Comparison of ENCODE assay signal across 16 mouse cellular contexts in the genomic region with DNA sequence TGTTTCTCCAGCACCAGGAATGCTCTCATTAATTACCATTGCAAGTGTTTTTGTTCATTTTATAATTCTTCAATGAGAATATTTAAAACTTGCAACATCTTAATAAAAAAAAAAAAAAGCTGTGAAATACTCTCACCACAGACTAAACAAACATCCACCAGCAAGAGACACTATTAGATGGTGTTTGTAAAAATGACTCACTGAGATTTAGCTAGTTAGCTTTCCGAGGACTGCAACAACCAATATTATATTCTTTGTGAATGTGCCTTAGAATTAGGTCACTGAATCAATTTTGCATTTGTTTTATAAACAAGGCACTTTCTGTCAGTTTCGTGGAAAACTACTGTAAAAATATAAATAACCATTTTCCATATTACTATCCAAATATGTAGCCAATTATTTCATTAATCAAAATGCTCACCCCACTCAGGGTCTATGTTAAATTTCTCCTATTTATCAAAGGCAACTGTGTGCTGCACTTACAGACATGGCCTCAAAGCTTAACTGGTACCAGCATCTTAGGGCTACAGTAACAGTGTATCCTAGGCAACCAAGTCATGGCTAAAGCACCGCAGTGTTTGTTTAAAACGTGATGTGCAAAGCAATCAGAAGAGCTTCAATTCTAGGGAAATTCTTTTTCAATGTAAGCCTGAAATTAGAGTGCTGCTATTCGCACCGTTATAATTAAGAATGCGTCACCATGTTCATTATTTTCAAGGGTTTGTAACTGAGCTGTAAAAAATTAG.
DNase-seq lines count a peak whose midpoint lies in the region; ATAC-seq and TF ChIP-seq lines count a peak whose summit lies in the region.
"Had no signal": no experiment of that assay in that cellular context is flagged by ENCODE, and none has a peak within 500 bp of the region (broad histone marks: within the 10 kb centered on the region; RNA-seq: fewer than 3 reads in every experiment).

No protein-coding gene starts in this region.

- ATAC-seq in forebrain, embryonic 11.5 days (replicated peaks; ENCODE audit: low FRiP score): peak; percentile 94
- peak; percentile 94 for ATAC-seq in forebrain, postnatal 0 days
- ATAC-seq in midbrain, embryonic 15.5 days (replicated peaks): peak; percentile 96

- H3K4me3 ChIP-seq in forebrain, embryonic 11.5 days (ENCODE audit: low read depth, low read length): no peak overlapping the region
- no peak overlapping the region for H3K4me3 ChIP-seq in forebrain, embryonic 10.5 days
- no peak overlapping the region for H3K4me3 ChIP-seq in forebrain, postnatal 0 days (ENCODE audit: low read depth, low read length)
- H3K4me3 ChIP-seq in midbrain, embryonic 15.5 days: no peak overlapping the region
- H3K4me3 ChIP-seq in heart, adult 2 months: no peak overlapping the region
- H3K4me3 ChIP-seq: liver, embryonic 13.5 days had no signal

- H3K79me2 ChIP-seq in heart, adult 2 months (replicated peaks; ENCODE audit: control insufficient read depth, insufficient read depth, low read length): no peaks in the 10 kb centered on the region

- H3K27me3 ChIP-seq in forebrain, embryonic 11.5 days (ENCODE audit: control insufficient read depth, insufficient read depth, low read length): no peaks in the 10 kb centered on the region
- no peaks in the 10 kb centered on the region for H3K27me3 ChIP-seq in forebrain, embryonic 10.5 days (ENCODE audit: poor library complexity, severe bottlenecking)
- H3K27me3 ChIP-seq in forebrain, postnatal 0 days (ENCODE audit: insufficient read depth, low read length): no peaks in the 10 kb centered on the region
- H3K27me3 ChIP-seq in midbrain, embryonic 15.5 days (replicated peaks): no peaks in the 10 kb centered on the region
- no peaks in the 10 kb centered on the region for H3K27me3 ChIP-seq in heart, adult 2 months (ENCODE audit: control insufficient read depth, insufficient read depth, low read length)
- H3K27me3 ChIP-seq: liver, embryonic 13.5 days had no signal

- 44% methylated on average over 7 of the region's 7 CpGs for WGBS in forebrain, embryonic 11.5 days
- 78% methylated on average over 7 of the region's 7 CpGs for WGBS in forebrain, embryonic 10.5 days
- WGBS in forebrain, postnatal 0 days: 12% methylated on average over 7 of the region's 7 CpGs
- WGBS in midbrain, embryonic 15.5 days: 29% methylated on average over 7 of the region's 7 CpGs
- WGBS in heart, adult 2 months: 73% methylated on average over 7 of the region's 7 CpGs

- H3K4me1 ChIP-seq in forebrain, embryonic 11.5 days (replicated peaks; ENCODE audit: control insufficient read depth, insufficient read depth, low read length): no peaks in the 10 kb centered on the region; the same call in 1 of the 2 replicates
- H3K4me1 ChIP-seq in forebrain, embryonic 10.5 days: peaks cover 4% of the 10 kb centered on the region; the same call in 1 of the 2 replicates
- H3K4me1 ChIP-seq in forebrain, postnatal 0 days (ENCODE audit: insufficient read depth): peaks cover 6% of the 10 kb centered on the region; the same call in 1 of the 2 replicates
- 0 out of 2 replicates have a peak, but pooled peaks cover 7% of the 10 kb centered on the region for H3K4me1 ChIP-seq in midbrain, embryonic 15.5 days
- H3K4me1 ChIP-seq in heart, adult 2 months (ENCODE audit: control insufficient read depth, insufficient read depth, low read length): no peaks in the 10 kb centered on the region
- H3K4me1 ChIP-seq: liver, embryonic 13.5 days had no signal

- no peak overlapping the region for H3K9ac ChIP-seq in forebrain, embryonic 11.5 days (ENCODE audit: low read length)
- H3K9ac ChIP-seq in forebrain, postnatal 0 days: no peak overlapping the region
- no peak overlapping the region for H3K9ac ChIP-seq in midbrain, embryonic 15.5 days
- H3K9ac ChIP-seq in heart, adult 2 months (ENCODE audit: low read depth, low read length): no peak overlapping the region
- H3K9ac ChIP-seq: liver, embryonic 13.5 days had no signal

- no peak for DNase-seq in forebrain, embryonic 11.5 days (ENCODE audit: low spot score)
- no peak for DNase-seq in forebrain, embryonic 10.5 days (ENCODE audit: extremely low spot score, low spot score)
- peak; percentile 69 for DNase-seq in brain, adult 2 months (ENCODE audit: low read depth, low spot score)
- peak; percentile 57 for DNase-seq in forebrain, postnatal 0 days
- no peak for DNase-seq in heart, adult 2 months
- no peak for DNase-seq in gastrocnemius, adult 18-20 months (ENCODE audit: low spot score)
- DNase-seq in spleen, postnatal 10 days (ENCODE audit: low spot score in 2 of 2): no peak
- DNase-seq: adrenal gland, postnatal 25 days; cerebellum, adult 11 months; kidney, adult 11 months; kidney, postnatal 25 days; liver, embryonic 13.5 days; lung, postnatal 4 days; thymus, adult 18-20 months had no signal

- no peaks in the 10 kb centered on the region for H3K36me3 ChIP-seq in forebrain, embryonic 11.5 days (ENCODE audit: control insufficient read depth, insufficient read depth, low read length)
- no peaks in the 10 kb centered on the region for H3K36me3 ChIP-seq in forebrain, embryonic 10.5 days (replicated peaks)
- H3K36me3 ChIP-seq in forebrain, postnatal 0 days (ENCODE audit: insufficient read depth): no peaks in the 10 kb centered on the region
- H3K36me3 ChIP-seq in midbrain, embryonic 15.5 days (replicated peaks): no peaks in the 10 kb centered on the region
- no peaks in the 10 kb centered on the region for H3K36me3 ChIP-seq in heart, adult 2 months (ENCODE audit: control insufficient read depth, insufficient read depth, low read length)
- H3K36me3 ChIP-seq: G1E; liver, embryonic 13.5 days had no signal

- TF ChIP-seq EP300 in heart, adult 2 months (IDR thresholded peaks at IDR 0.05; ENCODE audit: insufficient read depth, low read depth, low read length): no peak

- H3K4me2 ChIP-seq in forebrain, embryonic 11.5 days (ENCODE audit: low read depth, low read length, severe bottlenecking): no peak overlapping the region
- H3K4me2 ChIP-seq in forebrain, postnatal 0 days (ENCODE audit: low read depth): no peak overlapping the region
- H3K4me2 ChIP-seq in midbrain, embryonic 15.5 days: no peak overlapping the region
- H3K4me2 ChIP-seq: liver, embryonic 13.5 days had no signal

- no peak for TF ChIP-seq POLR2A in heart, adult 2 months (IDR thresholded peaks at IDR 0.05; ENCODE audit: insufficient read depth, low read depth, low read length)

- intact Hi-C loops in heart, adult 2 months (cut with DNase I): no loop called here

- H3K9me3 ChIP-seq in forebrain, embryonic 11.5 days (ENCODE audit: control insufficient read depth, low read length): no peaks in the 10 kb centered on the region
- H3K9me3 ChIP-seq in forebrain, embryonic 10.5 days: no peaks in the 10 kb centered on the region
- H3K9me3 ChIP-seq in forebrain, postnatal 0 days (ENCODE audit: low read length): no peaks in the 10 kb centered on the region
- H3K9me3 ChIP-seq in midbrain, embryonic 15.5 days: no peaks in the 10 kb centered on the region
- H3K9me3 ChIP-seq: G1E; liver, embryonic 13.5 days had no signal

- no peak overlapping the region; the same call in 1 of the 2 replicates for H3K27ac ChIP-seq in forebrain, embryonic 11.5 days (ENCODE audit: low read depth, low read length)
- H3K27ac ChIP-seq in forebrain, embryonic 10.5 days: no peak overlapping the region
- H3K27ac ChIP-seq in forebrain, postnatal 0 days (ENCODE audit: low read depth, low read length): 0 out of 2 replicates have a peak overlapping the region, but pooled peaks have one; percentile 2
- H3K27ac ChIP-seq in midbrain, embryonic 15.5 days: peak overlapping the region; percentile 45; the same call in 1 of the 2 replicates
- H3K27ac ChIP-seq in heart, adult 2 months: no peak overlapping the region
- H3K27ac ChIP-seq: liver, embryonic 13.5 days had no signal

- TF ChIP-seq CTCF in forebrain, postnatal 0 days (IDR thresholded peaks at IDR 0.05; ENCODE audit: low read depth): no peak
- no peak for TF ChIP-seq CTCF in heart, adult 2 months (IDR thresholded peaks at IDR 0.05)

Comparison
In these comparisons a context has a peak if more than half of its experiments do, and no peak if none do; other contexts are left out.
1. DNase-seq: peak in brain, adult 2 months (single experiment) and forebrain, postnatal 0 days (single experiment); none in forebrain, embryonic 11.5 days (single experiment), forebrain, embryonic 10.5 days (single experiment), heart, adult 2 months (0 of 2), gastrocnemius, adult 18-20 months (single experiment) and spleen, postnatal 10 days (0 of 2).
2. H3K27ac ChIP-seq: peak in forebrain, postnatal 0 days (single experiment) and midbrain, embryonic 15.5 days (single experiment); none in forebrain, embryonic 11.5 days (single experiment), forebrain, embryonic 10.5 days (single experiment) and heart, adult 2 months (single experiment).
3. Peak in every context shown above with its lines, with median percentiles within 50 percentile points of each other: ATAC-seq.